Mouse (Mus musculus) midbrain, embryonic 12.5 days (tissue): ENCODE data around the gene Myo3b. TPM values are rescaled to one million over a fixed set of nuclear protein-coding genes. Genes with fewer than 3 reads are reported as not detected.

ENCODE experiments used
- ATAC-seq: fragments of 200-750 bp; cut with Nextera tagmentation; 2 replicates; pipeline ENCODE4 v1.8.0; 2017; ENCODE audit warnings: low read depth, moderate TSS enrichment, moderate library complexity; ENCODE audit not compliant: low FRiP score
- H3K27ac ChIP-seq: fragments of 300-500 bp; sonication (generic); replicated peaks from 2 replicates; pipeline ENCODE4 v1.5.1; 2016; ENCODE audit warnings: mild to moderate bottlenecking
- H3K27me3 ChIP-seq: fragments of 300-500 bp; sonication (generic); 2 replicates; pipeline ENCODE4 v1.6.1; 2016; ENCODE audit warnings: mild to moderate bottlenecking
- H3K36me3 ChIP-seq: fragments of 300-500 bp; sonication (generic); 2 replicates; pipeline ENCODE4 v1.6.1; 2016
- H3K4me1 ChIP-seq: fragments of 300-500 bp; sonication (generic); 2 replicates; pipeline ENCODE4 v1.6.1; 2016
- H3K4me2 ChIP-seq: fragments of 300-500 bp; sonication (generic); replicated peaks from 2 replicates; pipeline ENCODE4 v1.6.1; 2016; ENCODE audit warnings: mild to moderate bottlenecking, moderate library complexity
- H3K4me3 ChIP-seq: fragments of 300-500 bp; sonication (generic); 2 replicates; pipeline ENCODE4 v1.5.1; 2016; ENCODE audit warnings: mild to moderate bottlenecking
- H3K9ac ChIP-seq: fragments of 300-500 bp; sonication (generic); replicated peaks from 2 replicates; pipeline ENCODE4 v1.6.1; 2016; ENCODE audit warnings: mild to moderate bottlenecking, moderate library complexity
- H3K9me3 ChIP-seq: fragments of 300-500 bp; sonication (generic); 2 replicates; pipeline ENCODE4 v1.6.1; 2016; ENCODE audit warnings: mild to moderate bottlenecking
- WGBS: fragments of 180-500 bp; shearing (Covaris S2); methylation state at CpG from one replicate; pipeline ENCODE4 v1.1.7; 2016; 5-methylcytosine and 5-hydroxymethylcytosine counted together
- polyA plus RNA-seq: library from polyadenylated mRNA; unstranded; fragments of >200 nt; fragmentation: Nextera tagmentation; extraction: Ambion mirVana; gene quantifications from 2 replicates; pipeline ENCODE4 v1.2.1, GENCODE M21; 2016

Myo3b gene
- polyA plus RNA-seq, 1 experiment from 2014 or later = not detected

DNA sequence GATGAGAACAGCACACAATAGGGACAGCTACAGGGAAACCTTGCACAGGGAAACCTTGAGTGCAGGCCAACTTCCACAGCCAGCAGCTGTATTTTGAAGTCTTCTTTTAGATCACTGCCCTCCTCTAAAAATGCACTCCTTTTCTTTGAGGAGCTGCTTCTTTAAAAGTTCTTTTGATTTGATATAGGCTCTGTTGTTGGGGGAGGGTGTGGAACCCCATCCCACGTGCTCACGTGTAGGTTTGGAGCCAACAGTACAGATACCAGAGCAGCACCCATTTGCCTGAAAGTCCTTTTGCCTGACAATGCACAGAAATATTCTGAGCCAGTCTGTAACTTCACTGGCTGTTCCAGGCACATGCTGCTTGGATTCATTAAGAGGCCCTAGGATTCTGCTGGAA, 7.5 kb upstream of the Myo3b start:
- H3K9ac ChIP-seq = no peak overlapping the region
- no peak overlapping the region for H3K27ac ChIP-seq
- H3K4me2 ChIP-seq = no peak overlapping the region
- no peaks in the 10 kb centered on the region for H3K4me1 ChIP-seq
- H3K27me3 ChIP-seq = no peaks in the 10 kb centered on the region
- H3K36me3 ChIP-seq = no peaks in the 10 kb centered on the region
- H3K4me3 ChIP-seq = no peak overlapping the region
- H3K9me3 ChIP-seq = peaks cover 6% of the 10 kb centered on the region; the same call in 1 of the 2 replicates
- WGBS = 94% methylated on average over 2 of the region's 2 CpGs
- ATAC-seq = no peak

DNA sequence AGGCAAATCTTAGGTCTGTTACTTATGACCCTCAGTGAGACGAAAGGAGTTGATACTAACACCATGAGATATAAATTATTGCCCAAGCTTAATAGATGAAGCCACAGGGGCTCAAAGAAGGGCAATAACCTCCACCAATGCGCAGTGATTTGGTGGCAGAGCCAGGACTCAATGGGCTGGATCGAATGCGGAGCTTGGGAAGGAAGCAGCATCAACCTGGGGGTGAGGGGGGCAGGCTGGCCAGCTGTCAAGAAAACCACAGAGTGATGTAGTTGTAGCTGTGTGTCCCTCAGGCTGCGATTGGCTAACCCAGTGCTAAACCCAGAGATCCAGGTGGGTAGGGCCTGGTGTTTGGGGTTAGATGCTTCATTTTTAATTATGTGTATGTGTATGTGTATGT, 4.0 kb upstream of the Myo3b start:
- H3K9me3 ChIP-seq = no peaks in the 10 kb centered on the region
- ATAC-seq = no peak
- WGBS = 63% methylated on average over 5 of the region's 5 CpGs
- peaks cover 9% of the 10 kb centered on the region for H3K4me1 ChIP-seq
- no peaks in the 10 kb centered on the region for H3K27me3 ChIP-seq
- no peaks in the 10 kb centered on the region for H3K36me3 ChIP-seq
- H3K9ac ChIP-seq = no peak overlapping the region
- no peak overlapping the region for H3K4me3 ChIP-seq
- no peak overlapping the region for H3K4me2 ChIP-seq
- H3K27ac ChIP-seq = no peak overlapping the region

DNA sequence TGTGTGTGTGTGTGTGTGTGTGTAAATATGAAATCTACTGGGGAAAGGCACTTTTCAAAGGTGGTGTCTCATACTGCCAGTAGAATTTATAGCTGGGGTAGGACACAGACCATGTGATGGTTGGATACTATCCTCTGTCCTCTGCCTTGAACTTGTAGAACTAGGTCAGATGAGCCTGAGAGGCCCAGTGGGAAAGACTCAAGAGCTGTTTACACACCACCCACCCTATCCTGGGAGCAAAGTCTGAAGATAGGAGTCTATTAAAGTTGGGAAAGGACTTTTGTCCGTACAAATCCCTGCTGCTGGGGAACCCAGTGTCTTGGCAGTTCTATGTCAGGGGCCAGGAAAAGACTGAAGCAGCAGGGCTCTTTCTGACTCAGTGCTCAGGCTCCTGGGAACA, 3.6 kb upstream of the Myo3b start:
- 71% methylated on average over 1 of the region's 1 CpGs for WGBS
- Histone ChIP-seq H3K9ac (no peak overlapping the region), H3K36me3 (no peaks in the 10 kb centered on the region), H3K27ac (no peak overlapping the region), H3K27me3 (no peaks in the 10 kb centered on the region), H3K4me2 (no peak overlapping the region), H3K4me3 (no peak overlapping the region), H3K4me1 (peaks cover 9% of the 10 kb centered on the region), H3K9me3 (no peaks in the 10 kb centered on the region)
- no peak for ATAC-seq

DNA sequence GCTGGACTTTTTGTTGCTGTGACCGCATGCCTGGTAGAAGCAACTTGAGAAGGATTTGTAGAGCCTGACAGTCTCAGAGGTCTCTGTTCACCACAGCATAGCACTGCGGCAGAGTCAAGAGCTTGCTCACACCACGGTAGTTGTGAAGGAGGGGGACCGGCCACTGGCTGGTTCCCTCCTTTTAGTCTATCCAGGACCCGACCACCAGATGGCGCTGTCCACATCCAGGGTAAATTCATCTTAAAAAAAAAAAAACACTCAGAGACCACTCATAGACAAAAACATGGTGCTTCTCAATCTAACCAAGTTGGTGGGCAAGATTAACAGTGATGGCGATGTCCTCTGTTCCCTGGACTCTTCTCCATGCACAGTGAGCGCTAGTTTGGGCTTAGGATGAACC, 1.7 kb upstream of the Myo3b start:
- Histone ChIP-seq H3K27ac (no peak overlapping the region), H3K4me3 (no peak overlapping the region), H3K36me3 (no peaks in the 10 kb centered on the region), H3K4me2 (no peak overlapping the region), H3K9me3 (no peaks in the 10 kb centered on the region), H3K9ac (no peak overlapping the region), H3K4me1 (peaks cover 9% of the 10 kb centered on the region), H3K27me3 (no peaks in the 10 kb centered on the region)
- no peak for ATAC-seq
- WGBS = 82% methylated on average over 8 of the region's 8 CpGs

DNA sequence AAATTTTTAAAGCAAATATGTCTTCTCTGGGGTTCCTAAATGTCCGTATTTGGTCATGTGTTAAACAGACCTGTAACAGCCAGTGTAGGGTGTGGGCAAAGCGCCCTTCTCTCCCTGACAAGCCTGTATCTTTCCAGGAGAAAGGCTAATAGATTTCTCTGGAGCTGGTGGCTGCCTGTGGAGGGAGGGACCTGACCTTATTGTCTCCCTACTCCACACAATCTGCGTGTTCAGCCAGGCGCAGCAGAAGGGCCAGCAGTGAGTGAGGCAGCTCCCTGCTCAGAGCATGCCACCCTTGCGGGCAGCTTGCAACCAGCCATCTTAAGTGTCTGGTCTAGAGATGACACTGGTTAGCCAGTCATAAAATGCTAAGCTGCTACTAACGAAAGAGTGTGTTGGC, 5.5 kb downstream of the Myo3b start:
- ATAC-seq = no peak; the same call in 1 of the 2 replicates
- Histone ChIP-seq H3K27ac (no peak overlapping the region), H3K4me2 (no peak overlapping the region), H3K9ac (no peak overlapping the region), H3K36me3 (no peaks in the 10 kb centered on the region), H3K4me1 (peaks cover 7% of the 10 kb centered on the region; the same call in 1 of the 2 replicates), H3K9me3 (no peaks in the 10 kb centered on the region), H3K4me3 (no peak overlapping the region), H3K27me3 (no peaks in the 10 kb centered on the region)
- 23% methylated on average over 6 of the region's 6 CpGs for WGBS

DNA sequence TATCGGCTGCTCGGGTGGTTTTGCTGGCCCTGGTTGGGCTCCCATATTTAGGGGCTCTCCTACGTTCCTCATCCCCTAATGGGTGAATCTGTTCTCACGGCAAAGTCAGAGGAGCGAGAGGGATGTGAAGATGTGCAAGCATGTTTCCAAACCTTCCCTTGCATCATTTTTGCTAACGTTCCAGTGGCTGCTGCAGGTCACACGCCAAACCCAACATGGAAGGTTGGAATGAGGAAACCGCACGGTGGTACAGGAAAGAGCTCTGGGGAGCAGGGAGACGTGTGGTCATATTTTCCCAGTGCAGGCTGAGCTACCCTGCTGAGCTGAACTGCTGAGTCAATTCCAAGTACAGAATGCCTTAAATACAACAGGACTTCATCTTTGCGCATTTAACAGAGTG, 8.9 kb downstream of the Myo3b start:
- no peak for ATAC-seq
- H3K4me1 ChIP-seq = peaks cover 7% of the 10 kb centered on the region; the same call in 1 of the 2 replicates
- no peak overlapping the region for H3K27ac ChIP-seq
- H3K9me3 ChIP-seq = no peaks in the 10 kb centered on the region
- H3K4me3 ChIP-seq = no peak overlapping the region
- no peak overlapping the region for H3K9ac ChIP-seq
- H3K27me3 ChIP-seq = no peaks in the 10 kb centered on the region
- no peaks in the 10 kb centered on the region for H3K36me3 ChIP-seq
- 91% methylated on average over 11 of the region's 11 CpGs for WGBS
- no peak overlapping the region for H3K4me2 ChIP-seq

DNA sequence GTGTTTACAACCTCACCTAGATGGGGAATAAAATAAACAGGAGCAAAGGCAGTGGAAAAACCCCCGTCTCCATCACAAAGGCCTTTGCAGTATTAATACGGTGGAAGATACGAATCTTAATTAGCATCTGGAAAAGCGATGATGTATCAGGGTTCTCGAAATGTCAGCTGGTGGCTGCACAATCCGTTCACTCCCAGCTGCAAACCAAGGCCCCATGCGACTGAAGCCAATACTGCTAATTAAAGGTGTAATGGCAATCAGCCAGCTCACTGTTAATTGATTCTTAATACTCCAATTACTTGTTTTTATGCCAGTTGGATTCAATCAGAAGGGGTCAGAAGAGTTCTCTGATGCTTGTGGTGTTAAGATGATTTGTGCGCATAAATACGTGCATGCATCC, 14.9 kb downstream of the Myo3b start:
- peaks cover 10% of the 10 kb centered on the region; the same call in 1 of the 2 replicates for H3K4me1 ChIP-seq
- WGBS = 76% methylated on average over 9 of the region's 9 CpGs
- no peak overlapping the region for H3K27ac ChIP-seq
- no peak for ATAC-seq
- H3K4me2 ChIP-seq = no peak overlapping the region
- H3K4me3 ChIP-seq = no peak overlapping the region
- H3K36me3 ChIP-seq = no peaks in the 10 kb centered on the region
- H3K9me3 ChIP-seq = no peaks in the 10 kb centered on the region
- no peak overlapping the region for H3K9ac ChIP-seq
- no peaks in the 10 kb centered on the region for H3K27me3 ChIP-seq

DNA sequence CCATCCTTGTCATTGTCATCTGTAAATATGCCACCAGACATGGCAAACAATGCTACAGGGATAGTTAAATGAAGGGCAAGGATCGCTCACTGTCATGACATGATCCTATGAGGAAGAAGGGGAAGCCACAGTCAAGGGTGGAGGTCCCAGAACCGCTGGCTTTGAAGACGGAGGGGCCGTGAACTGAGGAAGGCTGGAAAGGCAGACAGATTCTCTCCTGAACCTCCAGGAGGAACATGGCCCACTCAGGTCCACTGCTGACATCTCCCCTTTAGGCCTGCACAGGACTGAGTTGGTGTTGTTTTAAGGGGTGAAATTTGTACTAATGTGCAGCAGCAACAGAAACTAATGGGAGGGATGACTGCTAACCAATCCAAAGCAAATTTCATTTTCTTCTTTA, 19.3 kb downstream of the Myo3b start:
- H3K9me3 ChIP-seq = no peaks in the 10 kb centered on the region
- H3K4me3 ChIP-seq = no peak overlapping the region
- H3K36me3 ChIP-seq = no peaks in the 10 kb centered on the region
- H3K27ac ChIP-seq = no peak overlapping the region
- peaks cover 17% of the 10 kb centered on the region for H3K4me1 ChIP-seq
- no peak overlapping the region for H3K9ac ChIP-seq
- no peak for ATAC-seq
- H3K27me3 ChIP-seq = no peaks in the 10 kb centered on the region
- H3K4me2 ChIP-seq = no peak overlapping the region
- 86% methylated on average over 4 of the region's 4 CpGs for WGBS

DNA sequence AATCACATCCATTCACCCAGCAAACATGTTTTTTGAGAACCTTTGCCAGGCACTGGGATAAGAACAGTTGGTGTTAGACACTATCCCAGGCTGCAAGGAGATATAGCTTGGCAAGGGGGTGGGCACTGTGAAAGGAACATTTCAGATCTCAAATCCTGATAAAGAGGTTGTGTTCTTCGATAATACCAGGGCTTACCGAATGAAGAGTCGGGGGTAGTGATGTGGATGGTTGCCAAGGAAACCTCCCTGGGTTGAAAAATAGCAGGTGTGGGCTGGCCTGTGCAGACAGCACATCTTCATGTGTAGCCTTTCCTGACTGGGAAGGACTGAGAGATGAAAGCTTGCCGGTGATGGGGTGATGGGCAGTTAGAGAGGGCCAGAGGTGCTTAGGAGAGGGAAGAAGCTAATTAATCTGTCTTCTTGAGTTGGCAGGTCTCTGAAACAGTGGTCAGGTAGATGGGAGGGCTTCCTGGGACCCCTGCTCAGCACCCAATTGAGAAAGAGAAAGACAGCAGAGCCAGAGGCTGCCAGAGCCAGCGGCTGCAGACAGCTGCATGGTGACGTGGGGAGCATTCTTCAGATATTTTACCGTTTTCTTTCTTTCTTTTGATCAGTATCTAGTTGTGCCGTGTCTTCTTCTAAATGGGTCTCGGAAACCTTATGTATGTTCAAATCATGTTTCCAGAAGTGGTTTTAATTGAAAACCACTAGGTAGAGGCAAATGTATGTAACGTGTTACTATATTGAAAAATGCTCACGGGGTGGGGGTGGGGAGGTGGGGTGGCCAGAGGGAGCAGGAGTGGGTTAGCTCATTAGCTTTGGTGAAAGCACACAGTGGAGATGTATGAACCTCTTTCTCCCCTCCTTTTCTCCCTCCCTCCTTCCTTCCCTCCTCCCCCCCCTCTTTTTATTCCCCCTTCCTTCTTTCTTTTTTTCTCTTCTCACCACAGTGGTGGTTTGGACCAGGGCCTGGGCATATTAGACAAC, 21.7 kb downstream of the Myo3b start:
- 0 out of 2 replicates have a peak, but pooled peaks have one; percentile 52 for ATAC-seq
- Histone ChIP-seq H3K4me2 (no peak overlapping the region), H3K9ac (no peak overlapping the region)

DNA sequence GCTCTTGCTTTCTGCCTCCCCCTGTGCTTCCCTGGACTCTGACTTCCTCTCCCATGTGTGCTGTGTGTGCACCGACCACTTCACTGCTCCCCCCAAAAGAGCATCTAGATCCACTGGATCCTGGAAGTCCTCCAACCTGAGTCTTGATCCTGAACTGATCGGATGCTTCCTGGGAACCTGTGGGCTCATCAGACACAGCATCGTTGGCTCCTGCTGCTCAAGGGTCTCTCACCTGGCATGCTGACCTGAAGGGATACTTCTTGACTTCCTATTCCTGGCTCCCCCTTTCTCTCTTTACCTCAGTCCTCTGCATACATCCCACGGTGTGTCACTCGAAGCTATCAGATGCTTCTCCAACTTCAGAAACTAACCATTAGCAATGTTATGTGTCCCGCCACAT, 26.2 kb downstream of the Myo3b start:
- no peaks in the 10 kb centered on the region for H3K27me3 ChIP-seq
- no peak overlapping the region for H3K4me2 ChIP-seq
- H3K9ac ChIP-seq = no peak overlapping the region
- no peak overlapping the region for H3K27ac ChIP-seq
- ATAC-seq = no peak
- peaks cover 25% of the 10 kb centered on the region for H3K4me1 ChIP-seq
- H3K36me3 ChIP-seq = no peaks in the 10 kb centered on the region
- H3K9me3 ChIP-seq = no peaks in the 10 kb centered on the region
- WGBS = 91% methylated on average over 6 of the region's 6 CpGs
- no peak overlapping the region for H3K4me3 ChIP-seq

More for the DNA sequence above, 21.7 kb downstream of the Myo3b start:
- Histone ChIP-seq H3K36me3 (no peaks in the 10 kb centered on the region), H3K4me3 (no peak overlapping the region), H3K9me3 (no peaks in the 10 kb centered on the region), H3K27me3 (no peaks in the 10 kb centered on the region), H3K4me1 (peaks cover 12% of the 10 kb centered on the region), H3K27ac (peak overlapping the region; percentile 57)
- WGBS = 43% methylated on average over 11 of the region's 11 CpGs

DNA sequence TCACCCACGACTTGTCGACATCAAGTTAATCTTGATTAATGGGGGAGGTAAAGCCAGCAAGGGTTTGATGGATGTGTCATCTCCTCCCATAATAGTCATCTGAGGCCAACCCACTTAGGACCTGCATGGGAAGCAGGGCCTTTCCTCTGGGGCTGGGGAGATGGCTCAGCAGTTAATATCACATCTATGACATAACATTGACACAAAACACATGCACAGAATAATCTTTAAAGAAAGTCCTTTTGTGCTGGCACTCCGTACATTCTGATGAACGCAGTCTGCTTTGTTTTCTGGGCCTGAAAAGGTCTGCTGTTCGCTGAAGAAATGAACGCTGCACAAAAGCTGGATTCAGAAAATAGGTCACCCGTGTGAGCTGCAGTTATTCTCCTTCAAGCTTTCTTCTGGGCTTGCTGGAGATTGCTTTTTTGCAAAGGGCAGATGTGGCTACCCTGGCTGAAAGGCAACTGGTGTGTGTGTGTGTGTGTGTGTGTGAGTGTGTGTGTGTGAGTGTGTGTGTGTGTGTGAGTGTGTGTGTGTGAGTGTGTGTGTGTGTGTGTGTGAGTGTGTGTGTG, 26.9 kb downstream of the Myo3b start:
- Histone ChIP-seq H3K27ac (0 out of 2 replicates have a peak overlapping the region, but pooled peaks have one; percentile 17), H3K4me1 (peaks cover 19% of the 10 kb centered on the region), H3K9me3 (no peaks in the 10 kb centered on the region), H3K27me3 (no peaks in the 10 kb centered on the region), H3K4me2 (no peak overlapping the region), H3K9ac (no peak overlapping the region), H3K36me3 (no peaks in the 10 kb centered on the region), H3K4me3 (no peak overlapping the region)
- WGBS = 42% methylated on average over 7 of the region's 7 CpGs
- no peak for ATAC-seq

DNA sequence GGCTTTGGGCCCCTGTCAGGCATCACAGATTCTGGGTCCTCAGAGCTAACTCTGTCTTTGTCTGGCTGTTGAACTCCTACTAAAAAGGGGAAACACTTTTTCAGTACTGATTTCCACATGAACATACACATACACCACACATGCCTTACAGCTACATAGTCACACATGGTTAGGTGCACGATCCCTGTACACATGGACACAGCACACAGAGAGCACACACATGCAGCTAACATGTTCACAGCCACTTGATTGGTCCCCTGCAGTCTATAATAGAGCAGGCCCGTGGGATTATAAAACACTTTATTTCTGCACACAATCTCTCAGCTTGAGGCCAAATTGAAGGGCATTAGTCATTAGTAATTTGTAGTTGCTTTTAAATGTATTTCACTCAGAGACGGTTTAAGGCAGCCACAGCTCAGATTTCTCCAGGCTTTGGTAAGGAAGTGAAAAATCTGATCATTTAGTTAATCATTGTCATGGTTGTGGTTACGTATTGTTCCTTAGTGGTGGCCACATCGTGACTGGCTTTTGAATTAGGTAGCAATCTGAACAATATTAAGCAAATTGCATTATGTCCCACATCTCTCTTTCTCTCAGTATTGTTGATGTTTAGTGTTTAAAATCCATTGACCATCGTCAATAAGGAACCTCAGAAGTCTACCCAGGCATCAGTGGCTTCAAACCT, 27.6 kb downstream of the Myo3b start:
- Histone ChIP-seq H3K4me2 (no peak overlapping the region), H3K36me3 (no peaks in the 10 kb centered on the region), H3K9ac (no peak overlapping the region), H3K27ac (no peak overlapping the region), H3K9me3 (no peaks in the 10 kb centered on the region), H3K4me3 (no peak overlapping the region), H3K4me1 (peaks cover 18% of the 10 kb centered on the region), H3K27me3 (no peaks in the 10 kb centered on the region)
- ATAC-seq = no peak
- 76% methylated on average over 6 of the region's 6 CpGs for WGBS
